Mouse (Mus musculus) thymus, postnatal 14 days (tissue): ENCODE measurements around the gene Eprs.

Experiments used
- DNase-seq: peaks from one replicate; pipeline ENCODE4 v3.0.0; 2021

Eprs gene

GRCm38 (mm10) chr1:185452461-185452860 is 89.6 kb downstream of the Eprs start:
- no peak for DNase-seq

- no peak for DNase-seq
These were observed 91.3 kb downstream of the Eprs start for GRCm38 (mm10) chr1:185454144-185454543.

DNA sequence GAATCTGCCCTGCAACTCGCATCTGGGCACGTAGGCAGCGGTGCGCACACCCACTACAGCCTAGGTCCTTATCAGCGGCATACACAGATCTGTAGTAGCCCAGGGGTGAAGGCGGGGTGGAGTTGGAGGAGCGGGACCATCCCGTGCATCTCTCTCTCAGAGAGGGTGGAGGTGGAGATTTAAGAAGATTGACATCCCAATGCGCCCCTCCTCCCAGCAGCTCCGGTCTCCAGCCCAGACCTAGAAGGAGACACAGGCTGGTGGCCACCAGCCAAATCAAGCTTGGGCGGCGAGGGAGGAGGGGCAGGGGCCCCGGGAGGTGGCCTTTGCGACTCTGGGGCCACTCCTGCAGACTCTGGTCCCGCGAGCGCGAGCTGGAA is 91.7 kb downstream of the Eprs start, which contains the start of gene Slc30a10:
Gene Slc30a10 (plus strand): TSS at position 274 of the 380 bp plus-strand sequence.
- no peak for DNase-seq

- DNase-seq: no peak
These were observed 92.3 kb downstream of the Eprs start for GRCm38 (mm10) chr1:185454955-185455701.

DNA sequence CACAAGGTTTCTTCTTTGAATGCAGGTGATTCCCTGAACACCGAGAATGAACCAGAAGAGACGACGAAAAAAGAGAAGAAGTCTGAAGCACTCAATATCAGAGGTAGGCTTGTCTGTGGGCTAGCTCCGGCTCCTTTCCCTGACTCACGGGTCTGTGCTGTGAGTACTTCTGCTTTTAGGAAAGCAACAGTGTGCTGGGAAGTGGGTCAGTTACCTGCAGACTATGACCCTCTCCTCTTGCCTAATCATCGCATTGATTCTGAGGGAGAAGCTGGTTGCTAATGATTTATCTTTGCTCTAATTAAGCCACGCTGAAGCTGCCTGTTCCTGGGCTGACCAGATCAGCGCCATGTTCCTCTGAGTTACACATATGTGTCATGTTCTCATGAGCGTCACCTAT is 93.5 kb downstream of the Eprs start:
- no peak for DNase-seq

- DNase-seq: no peak
These were observed 97.3 kb downstream of the Eprs start for GRCm38 (mm10) chr1:185460096-185460495.

GRCm38 (mm10) chr1:185462889-185463288 is 100.0 kb downstream of the Eprs start:
- no peak for DNase-seq

DNA sequence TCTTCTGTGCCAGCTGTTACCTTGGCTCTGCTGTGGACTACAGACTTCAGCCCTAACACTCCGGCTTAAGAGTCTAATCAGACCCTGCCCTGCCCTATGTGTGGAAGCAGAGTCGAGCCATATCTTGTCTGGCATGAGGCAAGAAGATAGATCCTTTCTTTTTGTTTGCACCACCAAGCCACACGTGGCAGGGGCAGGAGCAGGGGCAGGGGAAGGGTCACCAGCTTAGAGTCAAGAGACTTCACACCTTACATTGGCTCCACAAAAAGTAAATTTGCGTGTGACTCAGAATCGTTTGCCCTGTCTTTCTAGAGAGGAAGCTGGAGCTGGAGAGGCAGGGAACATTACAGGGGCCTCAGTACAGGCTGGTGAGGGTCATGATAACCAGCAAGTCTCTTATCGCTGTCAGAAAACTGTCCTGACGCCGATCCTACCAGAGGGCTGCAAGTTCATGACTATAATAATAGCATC is 106.7 kb downstream of the Eprs start:
- no peak for DNase-seq

DNA sequence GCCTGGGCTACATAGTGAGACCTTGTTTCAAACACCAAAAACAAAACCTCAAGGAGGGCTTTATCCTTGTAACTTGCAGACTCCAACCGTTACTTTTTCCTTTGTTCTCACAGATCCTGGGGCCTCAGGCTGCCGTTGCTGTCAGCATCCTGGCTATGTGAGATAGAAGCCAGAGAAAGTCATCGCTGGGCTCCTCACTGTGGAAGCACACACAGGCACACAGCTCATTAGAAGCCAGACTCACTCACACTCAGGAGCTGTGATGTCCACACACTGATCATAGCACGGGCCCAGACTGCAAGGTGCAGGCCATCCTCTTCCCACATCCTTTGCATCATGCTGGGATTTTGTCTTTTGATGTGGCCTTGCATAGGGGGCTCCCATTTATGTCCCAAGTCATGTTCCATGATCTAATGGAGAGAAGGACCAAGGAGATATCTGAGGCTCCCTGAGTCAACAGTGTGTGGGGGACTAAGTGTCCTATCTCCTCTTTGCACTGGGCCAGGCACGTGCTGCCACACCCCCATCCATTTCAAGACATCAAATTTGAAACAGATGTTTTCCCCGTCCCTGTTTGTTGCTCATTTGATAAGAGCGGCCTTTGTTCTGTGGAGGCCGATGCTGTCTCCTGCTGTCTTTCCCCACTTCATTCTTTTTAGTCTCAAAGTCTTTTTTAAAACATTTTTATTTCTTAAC is 109.3 kb downstream of the Eprs start:
- DNase-seq: no peak

DNA sequence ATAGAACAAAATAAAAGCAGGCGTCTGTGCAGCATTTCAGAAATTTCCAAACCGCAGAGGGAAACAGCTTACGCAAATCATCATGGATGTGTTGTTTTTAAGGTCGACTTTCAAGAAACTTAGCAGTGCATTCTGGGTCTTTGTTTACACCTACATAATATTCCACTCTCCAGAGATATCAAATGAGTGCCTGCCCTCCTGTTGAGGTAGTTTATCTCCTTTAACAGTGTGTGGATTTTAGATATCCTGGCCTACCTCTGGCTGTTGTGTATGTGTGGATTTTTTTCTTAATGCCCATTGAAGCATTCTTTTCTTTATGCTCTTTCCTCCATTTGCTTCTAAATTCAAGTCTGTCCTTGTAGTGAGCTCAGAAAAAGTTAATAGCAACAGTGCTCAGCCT is 109.9 kb downstream of the Eprs start:
- no peak for DNase-seq

GRCm38 (mm10) chr1:185473437-185473836 is 110.6 kb downstream of the Eprs start:
- no peak for DNase-seq
